In the genomic region with DNA sequence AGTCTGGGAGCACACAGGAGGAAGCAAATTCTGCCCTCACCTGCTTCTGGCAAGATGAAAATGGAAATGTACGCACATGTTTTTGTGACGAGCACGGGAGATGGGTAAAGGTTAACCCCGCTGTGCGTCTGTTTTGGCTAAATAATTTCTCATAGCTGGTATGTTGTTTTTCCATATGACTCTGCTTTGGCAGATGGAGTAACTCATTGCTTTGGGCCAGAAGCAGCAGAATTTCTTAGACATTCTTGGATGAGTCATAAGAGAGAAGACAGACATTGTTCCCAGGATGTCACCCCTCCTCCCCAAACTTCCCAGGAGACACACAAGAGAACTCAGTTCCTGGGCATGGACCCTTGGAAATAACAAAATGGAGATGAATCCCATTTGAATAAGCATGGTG, we compare ENCODE assay signal across 17 mouse cellular contexts.
DNase-seq lines count a peak whose midpoint lies in the region; ATAC-seq and TF ChIP-seq lines count a peak whose summit lies in the region.
"Had no signal": no experiment of that assay in that cellular context is flagged by ENCODE, and none has a peak within 500 bp of the region (broad histone marks: within the 10 kb centered on the region; RNA-seq: fewer than 3 reads in every experiment).

No protein-coding gene starts in this region.

- ATAC-seq in forebrain, postnatal 0 days = peak; percentile 50; the same call in 1 of the 2 replicates
- no peak for ATAC-seq in forebrain, embryonic 11.5 days (replicated peaks; ENCODE audit: low FRiP score)
- ATAC-seq in embryonic facial prominence, embryonic 15.5 days (ENCODE audit: insufficient number of reproducible peaks, low FRiP score, low TSS enrichment, low read depth) = no peak
- ATAC-seq in erythroblast, adult 5-6 weeks (replicated peaks; ENCODE audit: low FRiP score, poor library complexity, severe bottlenecking) = no peak
- ATAC-seq: liver, embryonic 12.5 days had no signal

- H3K27ac ChIP-seq in forebrain, postnatal 0 days (ENCODE audit: low read depth, low read length) = no peak overlapping the region
- no peak overlapping the region for H3K27ac ChIP-seq in forebrain, embryonic 11.5 days (ENCODE audit: low read depth, low read length)
- H3K27ac ChIP-seq in layer of hippocampus, adult 2 months = 0 out of 2 replicates have a peak overlapping the region, but pooled peaks have one; percentile 19
- peak overlapping the region; percentile 51 for H3K27ac ChIP-seq in embryonic facial prominence, embryonic 15.5 days (replicated peaks)
- H3K27ac ChIP-seq: gastrocnemius, adult 2 months; heart, embryonic 13.5 days; liver, embryonic 12.5 days had no signal

- no peaks in the 10 kb centered on the region for H3K27me3 ChIP-seq in forebrain, postnatal 0 days (ENCODE audit: insufficient read depth, low read length)
- H3K27me3 ChIP-seq in forebrain, embryonic 11.5 days (ENCODE audit: control insufficient read depth, insufficient read depth, low read length) = no peaks in the 10 kb centered on the region
- no peaks in the 10 kb centered on the region for H3K27me3 ChIP-seq in embryonic facial prominence, embryonic 15.5 days
- H3K27me3 ChIP-seq: heart, embryonic 13.5 days; liver, embryonic 12.5 days had no signal

- H3K4me1 ChIP-seq in forebrain, postnatal 0 days (ENCODE audit: insufficient read depth) = peaks cover 9% of the 10 kb centered on the region; the same call in 1 of the 2 replicates
- no peaks in the 10 kb centered on the region for H3K4me1 ChIP-seq in forebrain, embryonic 11.5 days (replicated peaks; ENCODE audit: control insufficient read depth, insufficient read depth, low read length)
- H3K4me1 ChIP-seq in embryonic facial prominence, embryonic 15.5 days = peaks cover 15% of the 10 kb centered on the region
- H3K4me1 ChIP-seq: heart, embryonic 13.5 days; liver, embryonic 12.5 days had no signal

- 59% methylated on average over 5 of the region's 5 CpGs for WGBS in forebrain, postnatal 0 days
- WGBS in forebrain, embryonic 11.5 days = 83% methylated on average over 5 of the region's 5 CpGs
- WGBS in embryonic facial prominence, embryonic 15.5 days = 35% methylated on average over 5 of the region's 5 CpGs

- H3K36me3 ChIP-seq in forebrain, postnatal 0 days (ENCODE audit: insufficient read depth) = no peaks in the 10 kb centered on the region
- H3K36me3 ChIP-seq in forebrain, embryonic 11.5 days (ENCODE audit: control insufficient read depth, insufficient read depth, low read length) = no peaks in the 10 kb centered on the region
- no peaks in the 10 kb centered on the region for H3K36me3 ChIP-seq in embryonic facial prominence, embryonic 15.5 days
- H3K36me3 ChIP-seq: heart, embryonic 13.5 days; liver, embryonic 12.5 days had no signal

- no peak for TF ChIP-seq CTCF in forebrain, postnatal 0 days (IDR thresholded peaks at IDR 0.05; ENCODE audit: low read depth)
- no peak for TF ChIP-seq CTCF in layer of hippocampus, adult 2 months (conservative IDR thresholded peaks at IDR 0.05)

- H3K4me3 ChIP-seq in forebrain, postnatal 0 days (ENCODE audit: low read depth, low read length) = no peak overlapping the region
- no peak overlapping the region for H3K4me3 ChIP-seq in forebrain, embryonic 11.5 days (ENCODE audit: low read depth, low read length)
- no peak overlapping the region for H3K4me3 ChIP-seq in layer of hippocampus, adult 2 months
- H3K4me3 ChIP-seq in embryonic facial prominence, embryonic 15.5 days (replicated peaks) = no peak overlapping the region
- H3K4me3 ChIP-seq: gastrocnemius, adult 2 months; heart, embryonic 13.5 days; liver, embryonic 12.5 days had no signal

- H3K9me3 ChIP-seq in forebrain, postnatal 0 days (ENCODE audit: low read length) = no peaks in the 10 kb centered on the region
- no peaks in the 10 kb centered on the region; the same call in 1 of the 2 replicates for H3K9me3 ChIP-seq in forebrain, embryonic 11.5 days (ENCODE audit: control insufficient read depth, low read length)
- no peaks in the 10 kb centered on the region for H3K9me3 ChIP-seq in embryonic facial prominence, embryonic 15.5 days (replicated peaks)
- H3K9me3 ChIP-seq: liver, embryonic 12.5 days had no signal

- peak; percentile 38 for DNase-seq in forebrain, postnatal 0 days
- no peak for DNase-seq in forebrain, embryonic 11.5 days (ENCODE audit: low spot score)
- DNase-seq in layer of hippocampus, adult 2 months (ENCODE audit: low spot score in 2 of 2) = peak in 1 of 2 experiments; percentile 51
- no peak for DNase-seq in layer of hippocampus, adult 9-10 months (ENCODE audit: low spot score)
- peak; percentile 5 for DNase-seq in Muller cell, postnatal 12 days (ENCODE audit: inconsistent ontology term)
- DNase-seq: adrenal gland, adult 2 months; cerebellum, adult 8-10 months; gastrocnemius, adult 2 months; kidney, adult 9 months; kidney, postnatal 36 days; lung, embryonic 14.5 days; midbrain, embryonic 14.5 days; thymus, postnatal 14 days had no signal

- H3K9ac ChIP-seq in forebrain, postnatal 0 days = no peak overlapping the region
- H3K9ac ChIP-seq in forebrain, embryonic 11.5 days (ENCODE audit: low read length) = no peak overlapping the region
- no peak overlapping the region for H3K9ac ChIP-seq in embryonic facial prominence, embryonic 15.5 days
- H3K9ac ChIP-seq: heart, embryonic 13.5 days; liver, embryonic 12.5 days; lung, embryonic 14.5 days had no signal

- no peak overlapping the region for H3K4me2 ChIP-seq in forebrain, postnatal 0 days (ENCODE audit: low read depth)
- no peak overlapping the region for H3K4me2 ChIP-seq in forebrain, embryonic 11.5 days (ENCODE audit: low read depth, low read length, severe bottlenecking)
- 0 out of 2 replicates have a peak overlapping the region, but pooled peaks have one; percentile 3 for H3K4me2 ChIP-seq in embryonic facial prominence, embryonic 15.5 days (replicated peaks)
- H3K4me2 ChIP-seq: heart, embryonic 13.5 days; liver, embryonic 12.5 days; lung, embryonic 14.5 days had no signal

Comparison
In these comparisons a context has a peak if more than half of its experiments do, and no peak if none do; other contexts are left out.
1. DNase-seq: peak in forebrain, postnatal 0 days (single experiment) and Muller cell, postnatal 12 days (single experiment); none in forebrain, embryonic 11.5 days (single experiment) and layer of hippocampus, adult 9-10 months (single experiment).
2. H3K27ac ChIP-seq: peak in layer of hippocampus, adult 2 months (single experiment) and embryonic facial prominence, embryonic 15.5 days (single experiment); none in forebrain, postnatal 0 days (single experiment) and forebrain, embryonic 11.5 days (single experiment).